Mouse (Mus musculus) midbrain, embryonic 11.5 days (tissue): Measurements from ENCODE around the gene Cfap206. TPM values are rescaled to one million over a fixed set of nuclear protein-coding genes. Genes with fewer than 3 reads are reported as not detected.

ENCODE experiments used
- ATAC-seq: fragments of 200-750 bp; cut with Nextera tagmentation; 2 replicates; pipeline ENCODE4 v1.8.0; 2017; ENCODE audit warnings: moderate TSS enrichment, moderate library complexity; ENCODE audit not compliant: low FRiP score
- DNase-seq: peaks from one replicate; pipeline ENCODE4 v3.0.0; 2015; ENCODE audit warnings: low spot score; ENCODE audit errors: missing footprints
- H3K27ac ChIP-seq: fragments of 300-500 bp; sonication (generic); 2 replicates; pipeline ENCODE4 v1.5.1; 2014; ENCODE audit warnings: low read depth, low read length
- H3K27me3 ChIP-seq: fragments of 300-500 bp; sonication (generic); 2 replicates; pipeline ENCODE4 v1.6.1; 2014; ENCODE audit warnings: mild to moderate bottlenecking, low read length, moderate library complexity, mixed read lengths; ENCODE audit not compliant: control insufficient read depth, insufficient read depth
- H3K36me3 ChIP-seq: fragments of 300-500 bp; sonication (generic); 2 replicates; pipeline ENCODE4 v1.6.1; 2014; ENCODE audit warnings: mild to moderate bottlenecking, low read length, moderate library complexity, mixed read lengths; ENCODE audit not compliant: control insufficient read depth, insufficient read depth
- H3K4me1 ChIP-seq: fragments of 300-500 bp; sonication (generic); 2 replicates; pipeline ENCODE4 v1.6.1; 2014; ENCODE audit warnings: low read length; ENCODE audit not compliant: control insufficient read depth, insufficient read depth
- H3K4me2 ChIP-seq: fragments of 300-500 bp; sonication (generic); 2 replicates; pipeline ENCODE4 v1.6.1; 2014; ENCODE audit warnings: mild to moderate bottlenecking, moderate library complexity
- H3K4me3 ChIP-seq: fragments of 300-500 bp; sonication (generic); 2 replicates; pipeline ENCODE4 v1.5.1; 2014; ENCODE audit warnings: low read depth, low read length
- H3K9ac ChIP-seq: fragments of 300-500 bp; sonication (generic); 2 replicates; pipeline ENCODE4 v1.6.1; 2014; ENCODE audit warnings: low read length
- H3K9me3 ChIP-seq: fragments of 300-500 bp; sonication (generic); 2 replicates; pipeline ENCODE4 v1.6.1; 2016; ENCODE audit warnings: low read length; ENCODE audit not compliant: control insufficient read depth
- WGBS: fragments of 180-500 bp; shearing (Covaris S2); extraction: QIAGEN DNeasy Blood & Tissue Kit; methylation state at CpG from one replicate; pipeline ENCODE4 v1.1.7; 2014; 5-methylcytosine and 5-hydroxymethylcytosine counted together
- polyA plus RNA-seq: library from polyadenylated mRNA; unstranded; fragments of >200 nt; fragmentation: Nextera tagmentation; extraction: Ambion mirVana; gene quantifications from 2 replicates; pipeline ENCODE4 v1.2.1, GENCODE M21; 2014

Gene Cfap206
- polyA plus RNA-seq, 1 experiment from 2014 or later: 0.48 TPM

- no peak for DNase-seq
- H3K27ac ChIP-seq: no peak overlapping the region
- H3K4me1 ChIP-seq: no peaks in the 10 kb centered on the region
- no peaks in the 10 kb centered on the region for H3K27me3 ChIP-seq
- H3K9ac ChIP-seq: no peak overlapping the region
- WGBS: 92% methylated on average over 10 of the region's 10 CpGs
- no peak overlapping the region for H3K4me3 ChIP-seq
- no peak overlapping the region for H3K4me2 ChIP-seq
- no peak for ATAC-seq
- H3K9me3 ChIP-seq: no peaks in the 10 kb centered on the region
- peaks cover 7% of the 10 kb centered on the region; the same call in 1 of the 2 replicates for H3K36me3 ChIP-seq
These were observed 73.9 kb downstream of the Cfap206 start for GRCm38 (mm10) chr4:34656101-34656500.

- ATAC-seq: no peak
- H3K27me3 ChIP-seq: no peaks in the 10 kb centered on the region
- no peak overlapping the region for H3K9ac ChIP-seq
- H3K4me2 ChIP-seq: no peak overlapping the region
- no peak overlapping the region for H3K27ac ChIP-seq
- H3K36me3 ChIP-seq: peaks cover 5% of the 10 kb centered on the region; the same call in 1 of the 2 replicates
- no peak for DNase-seq
- no peaks in the 10 kb centered on the region for H3K4me1 ChIP-seq
- H3K4me3 ChIP-seq: no peak overlapping the region
- H3K9me3 ChIP-seq: no peaks in the 10 kb centered on the region
- 92% methylated on average over 7 of the region's 7 CpGs for WGBS
These were observed 76.8 kb downstream of the Cfap206 start for GRCm38 (mm10) chr4:34653179-34653578.

DNA sequence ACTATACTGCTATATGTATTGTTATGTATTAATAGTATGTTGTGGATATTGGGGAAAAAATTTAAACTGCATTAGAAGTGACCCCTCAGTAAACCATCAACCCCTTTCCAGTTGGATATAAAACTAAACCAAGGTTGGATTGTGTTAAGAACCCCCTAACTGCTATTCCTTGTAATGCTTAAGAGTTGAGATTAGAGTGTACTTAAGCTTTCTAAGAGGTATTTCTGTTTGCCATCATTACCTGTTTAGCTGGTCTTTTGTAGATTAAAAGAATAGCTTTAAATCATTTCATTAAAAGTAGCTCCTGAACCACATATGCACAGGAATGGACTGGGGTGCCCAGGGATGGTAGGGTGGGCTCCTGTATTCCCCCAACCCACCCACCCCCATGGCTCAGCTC, 85.2 kb downstream of the Cfap206 start:
- Histone ChIP-seq H3K27ac (no peak overlapping the region), H3K4me2 (no peak overlapping the region), H3K9me3 (no peaks in the 10 kb centered on the region), H3K36me3 (peaks cover 3% of the 10 kb centered on the region; the same call in 1 of the 2 replicates), H3K4me3 (no peak overlapping the region), H3K9ac (no peak overlapping the region), H3K27me3 (no peaks in the 10 kb centered on the region), H3K4me1 (no peaks in the 10 kb centered on the region)
- ATAC-seq (no peak), DNase-seq (no peak)

DNA sequence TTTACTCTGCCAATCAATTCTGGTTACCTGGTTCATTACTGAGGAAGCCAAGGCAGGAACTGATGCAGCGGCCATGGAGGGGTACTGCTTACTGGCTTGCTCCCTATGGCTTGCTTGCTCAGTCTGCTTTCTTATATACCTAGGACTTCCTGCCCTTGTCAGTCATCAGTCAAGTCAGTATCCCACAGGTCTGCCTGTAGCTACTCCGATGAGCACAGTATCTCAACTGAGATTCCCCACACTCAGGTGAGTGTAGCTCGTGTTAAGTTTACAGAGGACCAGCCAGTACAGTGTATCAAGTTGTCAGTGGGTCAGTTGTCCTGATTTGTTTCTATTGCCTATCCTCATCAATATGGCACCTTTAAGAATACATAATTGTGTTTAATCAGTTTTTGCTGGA, 89.3 kb downstream of the Cfap206 start:
- WGBS: 93% methylated on average over 3 of the region's 3 CpGs
- DNase-seq (no peak), ATAC-seq (no peak)
- no peak overlapping the region for H3K4me3 ChIP-seq
- no peaks in the 10 kb centered on the region for H3K4me1 ChIP-seq
- H3K4me2 ChIP-seq: no peak overlapping the region
- no peaks in the 10 kb centered on the region for H3K27me3 ChIP-seq
- H3K27ac ChIP-seq: no peak overlapping the region
- H3K9ac ChIP-seq: no peak overlapping the region
- no peaks in the 10 kb centered on the region for H3K9me3 ChIP-seq
- H3K36me3 ChIP-seq: no peaks in the 10 kb centered on the region; the same call in 1 of the 2 replicates

GRCm38 (mm10) chr4:34639745-34640364, 90.2 kb downstream of the Cfap206 start:
- no peak for ATAC-seq
- no peak for DNase-seq
- Histone ChIP-seq H3K27ac (no peak overlapping the region), H3K27me3 (no peaks in the 10 kb centered on the region), H3K4me1 (no peaks in the 10 kb centered on the region), H3K36me3 (no peaks in the 10 kb centered on the region; the same call in 1 of the 2 replicates), H3K4me2 (no peak overlapping the region), H3K4me3 (no peak overlapping the region), H3K9me3 (no peaks in the 10 kb centered on the region), H3K9ac (no peak overlapping the region)
- 89% methylated on average over 5 of the region's 5 CpGs for WGBS

Other genes with a start within 250 kb of the Cfap206 start
- 98.7 and 100.0 TPM in 2 replicates for gene Akirin2, start 179.3 kb downstream of the Cfap206 start, polyA plus RNA-seq
- gene Orc3, start 115.3 kb downstream of the Cfap206 start, polyA plus RNA-seq: 127 and 135 TPM in 2 replicates
- 77.3 and 84.5 TPM in 2 replicates for gene Rars2, start 115.2 kb downstream of the Cfap206 start, polyA plus RNA-seq
- 49.7 and 51.9 TPM in 2 replicates for gene Slc35a1, start 42.8 kb downstream of the Cfap206 start, polyA plus RNA-seq
- gene Gm136, start 26.1 kb upstream of the Cfap206 start, polyA plus RNA-seq: not detected in 2 replicates
- 46.0 and 51.8 TPM in 2 replicates for gene Smim8, start 48.2 kb upstream of the Cfap206 start, polyA plus RNA-seq
- 40.1 and 47.2 TPM in 2 replicates for gene Zfp292, start 152.8 kb upstream of the Cfap206 start, polyA plus RNA-seq
- not detected in 2 replicates for gene Cga, start 163.6 kb upstream of the Cfap206 start, polyA plus RNA-seq